Mouse (Mus musculus) forebrain, embryonic 14.5 days (tissue): ENCODE measurements around the gene Skap2. TPM values are rescaled to one million over a fixed set of nuclear protein-coding genes. Genes with fewer than 3 reads are reported as not detected.

ENCODE experiments used
- ATAC-seq: fragments of 200-750 bp; cut with Nextera tagmentation; 2 replicates; pipeline ENCODE4 v1.8.0; 2017; ENCODE audit warnings: mild to moderate bottlenecking, moderate library complexity
- DNase-seq: peaks from one replicate; pipeline ENCODE4 v3.0.0-alpha.2; 2015; ENCODE audit warnings: low spot score
- H3K27ac ChIP-seq: fragments of 300-500 bp; sonication (generic); 2 replicates; pipeline ENCODE4 v1.5.1; 2014; ENCODE audit warnings: low read depth, mild to moderate bottlenecking, control low read depth, low read length, moderate library complexity
- H3K27me3 ChIP-seq: fragments of 300-500 bp; sonication (generic); replicated peaks from 2 replicates; pipeline ENCODE4 v1.6.1; 2014; ENCODE audit warnings: low read length, control low read depth, mixed read lengths; ENCODE audit not compliant: control insufficient read depth, insufficient read depth
- H3K36me3 ChIP-seq: fragments of 300-500 bp; sonication (generic); 2 replicates; pipeline ENCODE4 v1.6.1; 2014; ENCODE audit warnings: low read length, control low read depth; ENCODE audit not compliant: control insufficient read depth, insufficient read depth
- H3K4me1 ChIP-seq: fragments of 300-500 bp; sonication (generic); 2 replicates; pipeline ENCODE4 v1.6.1; 2014; ENCODE audit warnings: antibody characterized with exemption, low read length, control low read depth; ENCODE audit not compliant: control insufficient read depth, insufficient read depth
- H3K4me2 ChIP-seq: fragments of 300-500 bp; sonication (generic); 2 replicates; pipeline ENCODE4 v1.6.1; 2014; ENCODE audit warnings: mild to moderate bottlenecking, control low read depth, low read length
- H3K4me3 ChIP-seq: fragments of 300-500 bp; sonication (generic); 2 replicates; pipeline ENCODE4 v1.5.1; 2014; ENCODE audit warnings: low read depth, low read length, control low read depth
- H3K9ac ChIP-seq: fragments of 300-500 bp; sonication (generic); 2 replicates; pipeline ENCODE4 v1.6.1; 2014; ENCODE audit warnings: mild to moderate bottlenecking, low read length, control low read depth, moderate library complexity
- H3K9me3 ChIP-seq: fragments of 300-500 bp; sonication (generic); replicated peaks from 2 replicates; pipeline ENCODE4 v1.6.1; 2016; ENCODE audit warnings: low read length, control low read depth, mixed read lengths; ENCODE audit not compliant: control insufficient read depth
- WGBS: fragments of 180-500 bp; shearing (Covaris S2); extraction: QIAGEN DNeasy Blood & Tissue Kit; methylation state at CpG from one replicate; pipeline ENCODE4 v1.1.7; 2014; 5-methylcytosine and 5-hydroxymethylcytosine counted together
- polyA plus RNA-seq: library from polyadenylated mRNA; unstranded; fragments of >200 nt; fragmentation: Nextera tagmentation; extraction: Ambion mirVana; gene quantifications from 2 replicates; pipeline ENCODE4 v1.2.1, GENCODE M21; 2014

The Skap2 gene
- polyA plus RNA-seq, 1 experiment from 2014 or later: 5.7 TPM

DNA sequence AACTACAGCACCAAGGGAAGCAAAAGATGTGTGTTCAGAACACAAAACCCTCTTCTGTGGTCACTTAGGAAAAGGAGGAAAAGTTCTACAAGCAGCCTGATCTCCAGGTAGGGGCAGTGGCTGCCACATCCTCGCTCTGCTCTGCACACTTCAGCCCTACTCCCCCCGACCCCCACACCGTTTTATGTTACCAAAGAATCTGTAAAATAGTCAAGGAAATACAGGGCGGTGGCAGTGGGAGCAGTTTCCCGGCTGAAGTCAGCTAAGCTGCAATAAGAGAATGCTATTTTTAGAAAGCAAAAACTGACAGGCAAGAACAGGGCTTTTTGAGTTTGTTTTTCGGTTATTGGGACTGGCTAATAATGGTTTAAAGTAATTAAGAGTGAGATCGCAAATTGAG, 160.8 kb downstream of the Skap2 start:
- ATAC-seq (no peak), DNase-seq (no peak)
- Histone ChIP-seq H3K4me2 (no peak overlapping the region), H3K27ac (peak overlapping the region; percentile 6; the same call in 1 of the 2 replicates), H3K9ac (no peak overlapping the region; the same call in 1 of the 2 replicates), H3K9me3 (no peaks in the 10 kb centered on the region), H3K4me3 (no peak overlapping the region), H3K27me3 (0 out of 2 replicates have a peak, but pooled peaks cover 3% of the 10 kb centered on the region), H3K36me3 (no peaks in the 10 kb centered on the region), H3K4me1 (peaks cover 39% of the 10 kb centered on the region)
- 46% methylated on average over 7 of the region's 7 CpGs for WGBS

DNA sequence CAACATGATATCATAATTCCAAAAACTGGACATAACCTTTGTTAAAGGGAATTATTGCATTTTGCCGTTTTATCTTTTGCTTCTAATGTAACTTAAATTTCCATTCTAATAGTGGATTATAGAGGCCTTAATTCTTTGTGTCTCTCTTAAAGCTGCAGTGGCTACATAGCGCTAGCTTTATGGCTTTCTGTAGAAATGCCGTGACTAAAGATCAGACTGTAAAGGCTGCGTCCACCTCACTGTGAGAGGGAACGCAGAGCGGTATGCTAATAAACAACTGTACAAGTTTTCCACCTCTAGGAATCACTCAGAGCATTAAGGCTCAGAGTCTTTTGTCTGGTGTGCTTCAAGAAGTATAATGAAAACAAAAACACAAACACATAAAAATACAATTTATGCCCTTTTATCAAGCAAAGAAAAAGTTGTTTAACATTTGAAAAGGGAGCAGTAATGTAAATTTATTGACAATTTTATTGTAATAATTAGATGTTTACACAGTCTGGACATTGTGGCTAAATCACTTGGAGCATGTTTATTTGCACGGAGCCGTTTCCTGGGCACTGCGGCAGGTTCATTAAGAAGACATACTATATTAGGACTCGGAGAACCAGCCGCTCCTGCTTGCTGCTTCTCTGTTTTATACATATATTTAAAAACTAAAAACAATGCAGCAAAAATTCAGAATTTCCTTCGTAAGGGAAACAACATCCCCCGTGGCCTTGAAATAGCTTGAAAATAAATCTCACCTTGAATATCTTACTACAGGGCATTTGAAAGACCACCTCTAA, 162.1 kb downstream of the Skap2 start:
- Histone ChIP-seq H3K27me3 (0 out of 2 replicates have a peak, but pooled peaks cover 3% of the 10 kb centered on the region), H3K4me2 (0 out of 2 replicates have a peak overlapping the region, but pooled peaks have one; percentile 50), H3K36me3 (no peaks in the 10 kb centered on the region), H3K9ac (0 out of 2 replicates have a peak overlapping the region, but pooled peaks have one; percentile 9), H3K4me3 (no peak overlapping the region), H3K9me3 (no peaks in the 10 kb centered on the region), H3K27ac (peak overlapping the region; percentile 96), H3K4me1 (peaks cover 40% of the 10 kb centered on the region)
- ATAC-seq (no peak; the same call in 1 of the 2 replicates), DNase-seq (peak; percentile 53)
- WGBS: 31% methylated on average over 13 of the region's 13 CpGs

DNA sequence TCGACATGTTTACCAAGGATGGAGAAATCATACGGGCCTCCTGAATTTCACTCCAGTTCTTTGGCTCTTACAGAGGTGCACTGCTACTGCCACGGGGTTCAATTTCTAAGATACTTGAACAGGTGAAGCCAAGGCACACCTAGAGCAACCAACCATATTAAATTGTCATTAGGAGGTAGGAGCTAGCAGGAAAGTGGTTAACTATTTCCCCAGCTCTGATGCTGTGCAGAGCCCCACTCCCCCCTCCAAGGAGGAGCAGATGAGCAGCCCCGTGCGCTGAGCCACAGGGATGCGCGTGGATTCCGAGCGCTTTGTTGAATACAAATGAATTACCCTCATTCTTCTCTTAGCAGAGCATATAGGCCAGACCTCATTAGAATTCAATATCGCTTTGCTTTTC, 162.8 kb downstream of the Skap2 start:
- no peaks in the 10 kb centered on the region for H3K36me3 ChIP-seq
- DNase-seq: peak; percentile 86
- no peak overlapping the region for H3K4me3 ChIP-seq
- peak; percentile 79 for ATAC-seq
- peaks cover 40% of the 10 kb centered on the region for H3K4me1 ChIP-seq
- 0 out of 2 replicates have a peak, but pooled peaks cover 3% of the 10 kb centered on the region for H3K27me3 ChIP-seq
- peak overlapping the region; percentile 96 for H3K27ac ChIP-seq
- H3K9ac ChIP-seq: peak overlapping the region; percentile 1; the same call in 1 of the 2 replicates
- no peaks in the 10 kb centered on the region for H3K9me3 ChIP-seq
- H3K4me2 ChIP-seq: peak overlapping the region; percentile 50
- WGBS: 9% methylated on average over 10 of the region's 10 CpGs

DNA sequence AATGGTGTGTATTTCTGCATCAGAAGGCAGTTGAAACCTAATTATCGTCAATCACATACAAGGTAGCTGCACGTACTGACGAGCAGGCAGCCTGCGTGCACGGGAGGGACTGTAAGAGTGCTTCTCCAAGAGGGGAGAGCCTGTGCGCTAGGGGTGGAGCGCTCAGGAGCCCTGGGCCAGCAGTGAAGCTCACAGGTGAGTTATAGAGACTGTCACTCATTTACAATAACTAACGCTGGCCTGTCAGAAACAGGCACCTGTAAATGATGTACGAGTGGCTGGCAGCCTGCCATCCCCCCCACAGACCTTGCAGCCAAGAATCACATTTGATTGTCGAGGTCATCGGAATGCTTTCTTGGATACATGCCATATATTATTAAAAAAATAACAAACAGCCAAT, 168.2 kb downstream of the Skap2 start:
- no peak overlapping the region for H3K4me3 ChIP-seq
- WGBS: 25% methylated on average over 11 of the region's 11 CpGs
- peak; percentile 59 for DNase-seq
- no peaks in the 10 kb centered on the region for H3K27me3 ChIP-seq
- ATAC-seq: peak; percentile 35; the same call in 1 of the 2 replicates
- 0 out of 2 replicates have a peak overlapping the region, but pooled peaks have one; percentile 15 for H3K4me2 ChIP-seq
- peaks cover 37% of the 10 kb centered on the region for H3K4me1 ChIP-seq
- H3K36me3 ChIP-seq: no peaks in the 10 kb centered on the region
- no peak overlapping the region for H3K9ac ChIP-seq
- H3K27ac ChIP-seq: 0 out of 2 replicates have a peak overlapping the region, but pooled peaks have one; percentile 11
- no peaks in the 10 kb centered on the region for H3K9me3 ChIP-seq

DNA sequence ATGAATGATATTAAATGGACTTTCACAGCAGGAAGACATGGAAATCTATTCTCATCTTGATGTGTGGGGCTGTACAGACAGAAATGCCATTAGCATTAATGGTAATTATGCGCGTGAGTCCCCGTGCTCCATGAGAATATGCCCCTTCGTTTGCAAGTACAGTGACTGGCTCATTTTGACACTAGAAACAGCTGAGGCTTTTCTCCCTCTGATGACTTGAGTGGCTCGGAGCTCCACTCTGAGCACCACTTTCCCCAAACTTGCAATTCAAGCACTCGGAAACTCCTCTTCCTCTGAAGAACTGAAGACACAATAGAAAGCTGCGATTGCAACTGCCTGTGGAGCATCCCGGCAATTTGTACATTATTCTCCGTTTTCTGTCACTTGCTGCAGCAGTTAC, 169.3 kb downstream of the Skap2 start:
- Histone ChIP-seq H3K4me2 (no peak overlapping the region), H3K9me3 (no peaks in the 10 kb centered on the region), H3K4me1 (peaks cover 31% of the 10 kb centered on the region), H3K36me3 (no peaks in the 10 kb centered on the region), H3K27me3 (no peaks in the 10 kb centered on the region), H3K4me3 (no peak overlapping the region), H3K9ac (no peak overlapping the region), H3K27ac (0 out of 2 replicates have a peak overlapping the region, but pooled peaks have one; percentile 9)
- DNase-seq (no peak), ATAC-seq (no peak)
- 61% methylated on average over 9 of the region's 9 CpGs for WGBS

DNA sequence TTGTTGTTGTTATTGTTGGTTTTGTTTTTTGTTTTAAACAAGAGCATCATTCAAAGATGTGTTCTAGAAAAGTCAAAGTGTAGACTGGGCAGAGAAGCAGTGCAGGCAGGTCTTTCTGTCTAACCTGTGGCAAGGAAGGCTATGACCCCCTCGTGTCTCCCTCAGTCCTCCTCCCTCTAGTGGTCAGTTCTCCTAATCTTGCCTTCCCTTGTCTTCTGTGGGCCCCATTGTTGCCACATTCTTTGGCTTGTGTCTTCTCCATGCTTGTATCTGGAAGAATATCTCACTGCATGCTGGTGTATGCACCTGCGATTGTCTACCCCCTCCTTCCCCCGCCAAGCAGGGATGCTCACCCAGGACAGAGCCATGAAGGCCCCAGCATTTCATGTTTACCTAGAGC, 174.2 kb downstream of the Skap2 start:
- no peak overlapping the region for H3K9ac ChIP-seq
- 73% methylated on average over 3 of the region's 3 CpGs for WGBS
- DNase-seq (no peak), ATAC-seq (no peak)
- H3K27me3 ChIP-seq: no peaks in the 10 kb centered on the region
- peaks cover 4% of the 10 kb centered on the region for H3K4me1 ChIP-seq
- H3K36me3 ChIP-seq: no peaks in the 10 kb centered on the region
- H3K4me3 ChIP-seq: no peak overlapping the region
- no peak overlapping the region; the same call in 1 of the 2 replicates for H3K27ac ChIP-seq
- no peak overlapping the region for H3K4me2 ChIP-seq
- H3K9me3 ChIP-seq: no peaks in the 10 kb centered on the region

DNA sequence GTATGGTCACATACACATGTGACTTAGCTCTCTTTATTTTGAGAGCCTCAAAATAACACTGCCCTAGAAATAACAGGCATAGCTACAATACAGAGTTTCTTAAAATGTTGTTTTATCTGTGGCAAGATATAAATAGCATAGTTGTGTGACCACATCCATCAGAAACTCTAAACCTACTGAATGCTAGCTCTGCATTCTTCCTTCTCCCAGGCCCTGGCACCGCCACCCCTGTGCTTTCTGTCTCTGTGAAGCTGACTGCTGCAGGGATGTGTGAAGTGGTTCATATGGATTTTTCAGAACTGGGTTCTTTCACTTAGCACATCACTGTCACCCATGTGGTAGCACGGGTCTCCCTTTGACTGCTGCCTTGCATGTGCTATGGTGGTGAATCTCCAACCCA, 179.0 kb downstream of the Skap2 start:
- DNase-seq (no peak), ATAC-seq (no peak)
- H3K27me3 ChIP-seq: no peaks in the 10 kb centered on the region
- no peak overlapping the region for H3K4me3 ChIP-seq
- no peak overlapping the region for H3K9ac ChIP-seq
- no peaks in the 10 kb centered on the region for H3K36me3 ChIP-seq
- H3K27ac ChIP-seq: no peak overlapping the region
- H3K9me3 ChIP-seq: no peaks in the 10 kb centered on the region
- no peak overlapping the region for H3K4me2 ChIP-seq
- H3K4me1 ChIP-seq: no peaks in the 10 kb centered on the region
- WGBS: 84% methylated on average over 2 of the region's 2 CpGs

DNA sequence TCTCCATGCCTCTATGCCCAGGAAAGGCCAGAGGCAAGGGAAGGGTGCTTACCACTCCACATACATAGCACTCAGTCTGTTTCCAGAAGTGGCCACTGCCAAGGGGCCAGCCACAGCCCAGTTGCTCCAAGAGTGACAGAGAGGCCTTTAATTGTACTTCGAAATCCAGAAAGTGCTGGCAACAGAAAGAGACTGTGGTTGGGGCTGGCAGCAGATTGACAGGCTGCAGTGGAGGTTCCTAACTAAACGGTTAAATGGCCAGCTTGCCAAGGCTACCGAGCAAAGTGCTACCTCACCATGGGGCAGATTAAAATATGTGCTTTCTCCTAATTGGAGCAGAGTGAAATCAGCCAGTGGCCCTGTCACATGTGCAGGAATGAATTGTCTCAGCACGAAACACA, 186.7 kb downstream of the Skap2 start:
- Histone ChIP-seq H3K4me2 (no peak overlapping the region), H3K9ac (no peak overlapping the region), H3K4me1 (peaks cover 6% of the 10 kb centered on the region; the same call in 1 of the 2 replicates), H3K27ac (0 out of 2 replicates have a peak overlapping the region, but pooled peaks have one; percentile 39), H3K4me3 (no peak overlapping the region), H3K9me3 (no peaks in the 10 kb centered on the region), H3K27me3 (no peaks in the 10 kb centered on the region), H3K36me3 (no peaks in the 10 kb centered on the region)
- DNase-seq (peak; percentile 76), ATAC-seq (peak; percentile 62; the same call in 1 of the 2 replicates)
- 8% methylated on average over 4 of the region's 4 CpGs for WGBS
